Mouse (Mus musculus) monocyte, adult 5-6 weeks (primary cell): ENCODE results near the gene Tmem199. TPM values are rescaled to one million over a fixed set of nuclear protein-coding genes. Genes with fewer than 3 reads are reported as not detected.
"Not testable (repeated sequence)": the region's sequence is repeated elsewhere in the genome, so short reads cannot be mapped to it uniquely, and the experiment has no call there.

Experiments used
- ATAC-seq: fragments of 153-309, 156-312 bp; replicated peaks from 2 replicates; pipeline ENCODE4 v1.8.0; 2017; ENCODE audit warnings: mild to moderate bottlenecking; ENCODE audit not compliant: low TSS enrichment, insufficient number of reproducible peaks, severe bottlenecking, poor library complexity, low FRiP score
- total RNA-seq: library from RNA; stranded (forward); fragments of 200-1000, 200-491, 200-594 nt; gene quantifications from 3 replicates; pipeline ENCODE4 v1.2.3, GENCODE M21; 2017

Gene Tmem199
- 23.4 to 38.7 TPM (median 34.2 TPM) in 3 replicates for total RNA-seq

DNA sequence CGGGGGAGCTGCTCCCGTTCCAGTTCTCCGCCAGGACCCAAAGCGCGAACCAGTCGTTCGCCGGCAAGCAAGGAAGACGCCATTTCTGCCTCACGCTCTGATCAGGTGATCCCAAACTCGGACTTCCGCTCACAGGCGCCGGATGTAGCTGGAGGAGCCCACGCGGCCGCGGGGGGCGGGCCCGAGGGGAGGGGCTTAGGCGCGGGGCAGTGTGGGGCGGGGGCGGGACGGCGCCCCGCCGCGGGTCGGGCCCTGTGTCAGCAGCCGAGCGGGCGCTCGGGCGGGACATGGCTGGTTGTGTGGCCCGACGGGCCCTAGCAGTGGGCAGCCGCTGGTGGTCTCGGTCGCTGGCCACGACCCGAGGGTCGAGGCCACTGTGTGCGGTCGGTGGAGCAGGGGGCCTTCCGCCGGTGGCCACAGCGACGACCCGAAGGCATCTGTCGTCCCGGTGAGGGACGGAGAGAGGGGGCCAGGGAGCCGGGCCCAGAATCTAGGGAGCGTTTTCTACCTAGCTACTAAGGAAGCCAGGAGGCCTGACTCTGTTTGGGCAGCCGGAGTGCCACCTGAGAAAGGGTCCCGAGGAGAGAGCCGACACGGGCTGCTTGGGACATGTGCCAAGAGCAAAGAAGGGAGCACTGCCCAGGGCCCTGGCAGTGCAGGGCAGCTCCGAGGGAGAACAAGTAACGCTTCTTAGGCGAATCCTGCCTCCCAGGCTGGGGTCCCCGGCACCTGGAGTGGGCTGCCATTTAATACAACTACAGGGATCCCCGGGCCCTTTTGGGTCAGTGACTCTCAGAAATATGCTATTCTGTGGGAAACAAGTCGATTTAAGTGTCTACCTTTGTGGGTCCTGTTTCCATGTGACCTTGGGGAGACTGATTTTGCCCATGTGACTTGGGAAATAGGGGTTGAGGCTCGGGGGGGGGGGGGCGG, at the start of gene Tmem199, which contains the start of gene Poldip2:
Tmem199 (minus strand) TSS at position 148 of the 933 bp plus-strand sequence.
Poldip2 (plus strand) TSS at position 169 of the 933 bp plus-strand sequence.
- peak; percentile 88 for ATAC-seq

DNA sequence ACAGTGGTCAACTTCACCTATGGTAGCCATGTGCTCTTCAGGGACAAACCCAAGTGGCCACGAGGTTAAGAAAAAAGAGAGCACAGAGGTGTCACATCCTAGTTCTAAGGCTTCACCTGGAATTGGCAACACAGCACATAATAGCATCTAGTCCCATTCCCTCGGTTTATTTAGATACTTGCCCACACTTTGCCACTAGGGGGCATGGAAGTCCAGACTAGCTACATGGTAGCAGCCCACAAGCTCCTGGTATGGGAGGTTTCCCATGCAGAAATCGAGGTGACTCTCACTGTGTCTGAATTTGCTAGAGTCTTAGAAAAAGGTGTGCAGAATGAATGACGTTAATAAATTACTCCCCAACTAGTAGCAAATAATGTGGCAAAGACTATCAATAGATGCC, 48.5 kb upstream of the Tmem199 start:
- peak; percentile 71; the same call in 1 of the 2 replicates for ATAC-seq

DNA sequence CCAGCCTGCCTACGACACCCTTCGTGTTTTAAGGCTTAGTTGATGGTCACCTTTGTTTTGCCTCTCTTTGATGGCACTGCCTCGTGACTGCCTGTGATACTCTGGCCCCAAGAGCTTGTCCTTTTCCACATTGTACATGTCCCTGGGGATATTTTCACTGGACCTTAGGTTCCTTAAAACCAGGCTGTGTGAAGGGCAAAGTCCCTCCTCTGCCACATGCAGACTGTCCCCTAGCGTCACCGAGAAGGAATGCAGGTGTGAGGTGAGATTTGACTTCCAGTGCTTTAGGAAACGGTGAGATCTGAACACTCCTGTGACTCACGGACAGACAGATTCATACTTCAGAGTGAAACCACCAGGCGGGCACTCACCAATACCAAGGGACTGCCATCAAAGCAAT, 45.3 kb upstream of the Tmem199 start:
- ATAC-seq = no peak

GRCm38 (mm10) chr11:78556070-78556469, 44.1 kb upstream of the Tmem199 start:
- no peak for ATAC-seq

- ATAC-seq = no peak
Observed at GRCm38 (mm10) chr11:78555623-78556022, 43.7 kb upstream of the Tmem199 start.

GRCm38 (mm10) chr11:78551059-78551398, 39.1 kb upstream of the Tmem199 start:
- no peak for ATAC-seq

- ATAC-seq = peak; percentile 100
Observed at GRCm38 (mm10) chr11:78550168-78551058, 38.4 kb upstream of the Tmem199 start, which contains the start of gene Tmem97. Gene Tmem97 (minus strand): TSS chr11:78550777.

DNA sequence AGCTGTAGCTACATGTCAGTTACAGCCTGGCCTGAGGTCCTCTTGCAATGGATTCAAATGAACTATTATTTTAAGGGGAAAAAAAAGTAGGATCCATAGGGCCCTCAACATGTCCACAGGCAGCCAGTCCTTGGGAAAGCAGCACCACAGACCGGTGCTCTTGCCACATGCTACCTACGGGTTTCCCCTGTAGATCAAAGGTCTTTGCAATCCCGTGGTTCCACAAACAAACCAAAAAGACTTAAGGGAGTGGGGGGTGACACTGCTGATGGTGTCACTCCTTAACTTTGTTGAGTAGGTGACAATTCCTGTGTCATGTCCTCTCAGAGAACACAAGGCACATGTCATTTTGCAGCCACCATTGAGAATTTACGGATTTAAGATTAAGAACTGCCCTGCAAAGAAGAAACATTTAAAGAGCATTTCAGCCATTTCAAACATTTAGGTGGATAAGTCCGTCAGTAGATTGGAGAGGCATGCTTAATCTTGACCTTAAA, 37.6 kb upstream of the Tmem199 start:
- ATAC-seq = no peak

DNA sequence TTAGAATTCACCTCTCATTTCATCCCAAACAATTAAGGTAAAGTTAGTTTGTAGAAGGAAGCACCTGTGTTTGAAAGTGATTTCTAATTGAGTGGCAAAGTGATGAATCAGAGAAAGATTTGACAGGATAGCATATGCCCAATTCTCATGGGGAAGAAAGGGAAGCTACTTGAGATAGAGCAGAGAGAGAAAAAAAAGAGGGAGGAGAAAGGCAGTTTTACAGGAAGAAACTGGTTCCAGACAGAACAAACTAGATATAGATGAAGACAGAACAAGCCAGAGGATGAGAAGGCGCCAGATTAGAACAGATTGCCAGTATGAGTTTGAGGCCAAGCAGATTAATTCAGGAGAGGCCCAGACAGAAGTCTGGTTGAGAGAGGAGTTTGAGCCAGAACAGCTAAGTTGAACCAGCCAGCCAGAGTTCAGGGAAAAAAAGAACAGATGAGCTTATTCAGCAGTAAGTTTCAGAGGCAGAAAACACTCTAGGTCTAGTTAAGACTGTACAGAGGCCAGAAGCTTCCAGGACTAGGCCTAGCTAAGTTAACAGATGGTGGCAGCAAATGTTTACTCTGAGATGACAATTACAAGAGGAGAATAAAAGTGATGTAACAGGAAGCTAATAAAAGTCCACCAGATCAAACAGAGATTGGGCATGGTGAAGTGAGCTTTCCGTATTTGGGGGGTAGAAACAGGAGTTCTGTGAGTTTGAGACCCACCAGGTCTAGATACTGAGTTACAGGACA, 35.9 kb upstream of the Tmem199 start:
- no peak for ATAC-seq

DNA sequence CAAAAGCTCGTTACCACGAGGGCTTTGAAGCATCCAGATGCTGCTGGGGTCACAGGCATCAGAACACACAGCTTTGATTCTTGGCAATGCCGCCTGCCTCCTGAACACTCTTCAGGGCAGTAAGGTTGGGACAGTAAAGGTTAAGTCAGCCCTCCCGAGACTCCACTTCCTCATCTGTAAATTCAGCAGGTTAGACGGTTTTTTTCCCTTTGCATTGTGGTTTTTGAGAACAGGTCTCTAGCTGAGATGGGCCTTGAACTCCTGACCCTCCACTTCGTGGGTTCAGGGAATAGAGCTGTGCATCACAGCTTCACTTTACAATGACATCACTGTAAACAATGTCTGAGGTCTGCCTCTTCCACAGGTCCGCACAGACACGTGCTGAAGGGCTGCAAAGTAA, 33.2 kb upstream of the Tmem199 start:
- no peak for ATAC-seq

GRCm38 (mm10) chr11:78544449-78545111, 32.6 kb upstream of the Tmem199 start:
- ATAC-seq = no peak

GRCm38 (mm10) chr11:78540358-78540757, 28.4 kb upstream of the Tmem199 start:
- no peak for ATAC-seq

DNA sequence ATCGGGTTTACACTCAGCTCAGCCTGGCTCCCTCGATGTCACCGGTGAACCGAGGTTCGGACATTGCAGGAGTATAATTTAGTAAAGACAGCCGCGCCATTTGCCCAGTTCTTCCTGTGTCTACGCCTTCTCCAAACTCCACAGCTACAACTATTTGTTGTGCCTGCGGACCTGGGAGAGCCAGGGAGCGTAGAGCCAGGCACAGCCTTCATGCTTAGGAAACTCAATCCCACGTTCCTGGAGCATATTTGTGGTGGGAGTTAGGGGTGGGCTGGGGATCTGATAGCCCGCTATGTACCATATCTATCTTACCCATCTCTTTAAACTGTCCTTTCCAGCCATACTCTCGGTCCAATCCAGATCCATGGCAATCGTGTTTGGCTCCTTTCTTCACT, 24.7 kb upstream of the Tmem199 start:
- no peak for ATAC-seq

DNA sequence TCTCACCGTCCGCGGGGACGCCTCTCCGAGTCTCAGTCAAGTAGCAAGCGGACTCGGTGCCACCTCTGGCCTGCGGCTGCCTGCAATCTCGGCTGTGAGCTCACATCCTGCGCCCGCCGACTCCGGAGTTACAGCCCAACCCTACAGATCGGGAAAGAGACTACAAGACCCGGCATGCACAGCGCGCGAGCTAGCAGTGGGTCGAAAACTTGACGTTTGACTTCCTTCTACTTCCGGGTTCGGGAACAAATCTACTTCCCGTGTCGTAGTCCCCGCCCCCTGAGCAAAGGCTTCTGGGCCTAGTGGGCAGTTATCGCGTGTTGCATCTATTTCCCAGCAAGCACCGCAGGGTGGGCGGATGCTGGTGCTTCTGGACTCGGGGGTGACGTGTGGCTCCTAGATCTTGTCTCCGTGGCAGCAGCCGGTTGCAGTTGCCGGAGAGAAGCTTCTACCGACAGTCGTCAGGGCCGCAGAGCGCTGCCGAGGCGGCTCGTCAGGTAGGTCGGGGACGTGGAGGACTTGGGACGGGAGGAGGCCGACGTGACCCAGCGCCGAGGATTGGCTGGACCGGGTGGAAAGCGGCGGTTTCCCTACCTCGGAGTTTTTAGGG, 24.2 kb upstream of the Tmem199 start, which contains the start of the genes Tnfaip1 and Ift20:
Tnfaip1 (minus strand) TSS at position 253 of the 610 bp plus-strand sequence.
Ift20 (plus strand) TSS at position 282 of the 610 bp plus-strand sequence.
- peak; percentile 96 for ATAC-seq

DNA sequence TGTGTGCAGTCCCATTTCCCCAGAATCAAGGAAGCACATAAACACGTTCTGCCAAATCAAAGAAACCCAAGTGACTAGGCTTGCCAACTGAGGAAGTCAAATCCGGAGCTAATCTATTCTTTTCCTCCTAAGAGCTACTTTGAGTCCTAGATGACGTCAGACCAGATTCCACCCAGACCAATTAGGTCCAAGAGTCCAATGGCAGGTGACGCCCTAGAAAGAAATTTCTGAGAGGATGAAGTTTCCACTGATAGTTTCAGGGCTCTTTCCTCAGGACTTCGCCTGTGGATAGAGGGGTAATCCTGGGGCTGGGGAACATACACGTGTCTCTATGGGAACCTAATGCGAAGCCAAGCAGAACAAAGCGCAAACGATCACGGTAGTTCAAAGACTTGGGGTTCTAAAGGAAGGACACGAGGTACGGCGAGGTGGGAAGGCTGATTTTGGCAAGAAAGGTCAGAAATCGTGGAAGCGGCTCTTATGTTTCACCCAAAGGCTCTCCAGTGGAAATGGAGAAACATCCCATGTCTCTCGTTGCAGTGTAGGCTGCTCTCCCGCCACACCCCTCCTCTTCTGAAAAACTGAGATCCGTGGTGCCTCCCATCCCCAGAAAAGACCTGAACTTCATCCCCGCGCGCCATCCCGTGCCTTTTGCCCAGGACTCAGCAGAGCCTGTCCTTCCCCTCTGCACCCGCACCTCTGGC, 23.6 kb upstream of the Tmem199 start:
- ATAC-seq = peak; percentile 38; the same call in 1 of the 2 replicates

DNA sequence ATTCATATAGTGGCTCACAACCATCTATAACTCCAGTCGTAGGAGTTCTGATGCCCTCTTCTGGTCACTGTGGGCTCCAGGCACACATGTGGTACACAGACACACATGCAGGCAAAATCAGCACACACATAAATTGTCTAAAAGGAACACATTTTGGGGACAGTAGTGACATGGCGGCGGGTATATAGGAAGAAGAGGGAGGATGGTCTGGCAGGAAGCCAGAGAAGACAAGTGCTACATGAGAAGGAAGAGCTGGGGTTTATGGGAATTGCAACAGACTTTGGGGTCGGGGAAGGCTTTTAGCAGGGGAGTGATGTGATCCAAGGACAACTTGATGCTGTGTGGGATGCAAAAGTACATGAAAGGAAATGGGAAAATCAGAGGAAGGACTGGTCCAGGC, 22.5 kb upstream of the Tmem199 start:
- no peak for ATAC-seq

DNA sequence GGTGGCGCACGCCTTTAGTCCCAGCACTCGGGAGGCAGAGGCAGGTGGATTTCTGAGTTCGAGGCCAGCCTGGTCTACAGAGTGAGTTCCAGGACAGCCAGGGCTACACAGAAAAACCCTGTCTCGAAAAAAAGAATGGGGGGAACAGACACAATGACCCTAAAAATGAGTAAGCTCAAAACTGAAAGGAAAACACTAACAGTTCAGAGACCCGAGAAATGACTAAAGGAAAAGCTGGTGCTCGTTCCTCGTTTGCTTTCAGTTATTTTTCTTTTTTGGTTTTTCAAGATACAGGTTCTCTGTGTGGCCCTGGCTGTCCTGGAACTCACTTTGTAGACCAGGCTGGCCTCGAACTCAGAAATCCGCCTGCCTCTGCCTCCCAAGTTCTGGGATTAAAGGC, 19.5 kb upstream of the Tmem199 start:
- not testable (repeated sequence) for ATAC-seq
